Mouse (Mus musculus) G1E-ER4 (cell line): Measurements from ENCODE around the gene Sprr2a2. TPM values are rescaled to one million over a fixed set of nuclear protein-coding genes. Genes with fewer than 3 reads are reported as not detected.
"Not testable (repeated sequence)": the region's sequence is repeated elsewhere in the genome, so short reads cannot be mapped to it uniquely, and the experiment has no call there.

Source experiments
- GATA1 ChIP-seq: IDR thresholded peaks from one replicate; pipeline ENCODE4 v1.8.0; 2012; ENCODE audit warnings: low read length, inconsistent platforms
- polyA plus RNA-seq: library from polyadenylated mRNA; stranded (reverse); fragments of >175 nt; gene quantifications from 2 replicates; pipeline ENCODE4 v1.2.3, GENCODE M21; 2012

Gene Sprr2a2
- polyA plus RNA-seq = not detected in 2 replicates

DNA sequence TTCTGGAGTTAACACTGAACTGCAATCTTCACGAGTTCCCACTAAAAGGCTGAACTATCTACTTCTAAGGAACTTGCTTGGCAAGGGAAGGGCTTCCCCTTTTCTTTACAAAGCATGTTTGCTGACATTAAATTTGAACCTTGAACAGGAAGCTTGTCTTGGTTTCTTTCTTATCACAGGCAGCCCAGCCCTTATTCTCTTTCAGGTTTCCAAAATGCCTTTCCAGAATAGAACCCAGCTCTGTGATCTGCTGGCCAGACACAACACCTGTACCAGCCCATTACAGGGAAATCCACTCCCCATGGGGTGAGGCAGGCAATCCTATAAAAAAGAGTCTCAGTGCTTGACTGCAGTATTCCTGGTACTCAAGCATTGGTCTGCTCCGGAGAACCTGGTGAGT lies at the start of gene Sprr2a2, which contains the start of gene Sprr2a1:
TSS of gene Sprr2a2 (plus strand) at position 352 of the 400 bp plus-strand sequence.
TSS of gene Sprr2a1 (plus strand) at position 231 of the 400 bp plus-strand sequence.
- not testable (repeated sequence) for TF ChIP-seq GATA1

DNA sequence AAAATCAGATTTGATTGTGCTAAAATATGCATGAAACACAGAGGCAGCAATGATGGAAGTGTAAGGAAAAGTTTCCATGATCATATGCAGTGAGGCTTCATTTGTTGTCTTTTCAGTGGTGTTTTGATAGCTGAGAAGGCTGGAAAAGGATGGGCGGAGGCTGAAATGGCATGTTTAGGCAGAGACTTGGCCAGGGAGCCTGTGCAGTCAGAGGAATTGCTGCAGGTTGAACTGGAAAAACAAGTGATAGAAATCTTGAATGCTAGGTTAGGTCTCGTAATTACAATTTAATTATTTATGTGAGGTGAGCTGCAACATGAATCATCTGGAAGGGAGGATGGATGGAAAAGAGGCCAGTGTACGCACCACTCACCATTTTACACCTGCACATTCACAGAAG lies 45.9 kb upstream of the Sprr2a2 start:
- TF ChIP-seq GATA1 = no peak

DNA sequence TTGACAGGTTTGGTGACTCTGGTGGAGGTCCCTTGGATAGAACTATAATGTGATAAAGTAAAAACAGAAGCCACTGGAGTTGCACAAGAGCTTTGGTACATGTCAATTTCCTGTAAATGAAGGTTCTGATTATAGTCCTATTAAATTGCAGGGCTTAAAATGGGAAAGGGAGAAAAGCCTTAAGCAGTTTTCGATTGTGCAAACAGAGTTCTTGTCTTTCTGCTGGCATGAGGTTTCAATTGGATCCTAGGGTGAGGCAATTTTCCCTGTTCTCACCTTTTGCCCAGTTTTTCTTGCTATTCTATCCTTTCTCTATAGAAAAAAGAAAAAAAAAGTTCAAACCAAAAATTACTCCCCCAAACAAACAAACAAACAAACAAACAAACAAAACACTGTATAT lies 38.8 kb upstream of the Sprr2a2 start:
- TF ChIP-seq GATA1 = no peak

DNA sequence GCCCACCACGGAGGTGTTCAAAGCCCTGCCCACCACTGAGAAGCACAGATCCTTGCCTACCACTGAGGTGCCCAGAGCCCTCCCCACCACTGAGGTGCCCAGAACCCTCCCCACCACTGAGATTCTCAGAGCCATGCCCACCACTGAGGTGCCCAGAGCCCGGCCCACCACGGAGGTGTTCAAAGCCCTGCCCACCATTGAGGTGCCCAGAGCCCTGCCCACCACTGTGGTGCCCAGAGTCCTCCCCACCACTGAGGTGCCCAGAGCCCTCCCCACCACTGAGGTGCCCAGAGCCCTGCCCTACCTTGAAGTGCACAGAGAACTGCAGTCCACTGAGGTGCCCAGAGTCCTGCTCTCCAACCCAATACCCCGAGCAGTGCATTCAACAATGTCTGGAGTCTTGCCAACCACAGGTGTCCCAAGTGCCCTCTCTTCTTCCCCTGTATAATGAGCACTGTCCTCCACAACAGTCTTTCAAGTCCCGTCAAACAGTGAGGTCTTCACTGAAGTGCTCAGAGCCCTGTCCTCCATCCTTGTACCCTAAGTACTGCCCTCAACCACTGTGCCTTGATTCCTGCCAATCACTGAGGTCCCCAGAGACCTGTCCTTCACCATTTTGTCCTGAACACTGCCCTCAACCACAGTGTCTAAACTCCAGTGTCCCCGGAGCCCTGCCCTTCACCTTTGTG lies 20.1 kb upstream of the Sprr2a2 start:
- TF ChIP-seq GATA1 = no peak

DNA sequence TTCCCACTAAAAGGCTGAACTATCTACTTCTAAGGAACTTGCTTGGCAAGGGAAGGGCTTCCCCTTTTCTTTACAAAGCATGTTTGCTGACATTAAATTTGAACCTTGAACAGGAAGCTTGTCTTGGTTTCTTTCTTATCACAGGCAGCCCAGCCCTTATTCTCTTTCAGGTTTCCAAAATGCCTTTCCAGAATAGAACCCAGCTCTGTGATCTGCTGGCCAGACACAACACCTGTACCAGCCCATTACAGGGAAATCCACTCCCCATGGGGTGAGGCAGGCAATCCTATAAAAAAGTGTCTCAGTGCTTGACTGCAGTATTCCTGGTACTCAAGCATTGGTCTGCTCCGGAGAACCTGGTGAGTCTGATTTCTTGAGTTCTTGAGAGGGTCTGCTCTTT lies 69.4 kb downstream of the Sprr2a2 start, which contains the start of gene Sprr2a3:
TSS of gene Sprr2a3 (plus strand) at position 317 of the 400 bp plus-strand sequence.
- TF ChIP-seq GATA1 = not testable (repeated sequence)

Other genes starting within 250 kb of the Sprr2a2 start
- gene Pglyrp3, start 201.3 kb upstream of the Sprr2a2 start, polyA plus RNA-seq = not detected in 2 replicates
- not detected in 2 replicates for gene Lor, start 132.8 kb upstream of the Sprr2a2 start, polyA plus RNA-seq
- gene Prr9, start 92.0 kb upstream of the Sprr2a2 start, polyA plus RNA-seq = not detected in 2 replicates
- not detected in 2 replicates for gene Lelp1, start 73.2 kb upstream of the Sprr2a2 start, polyA plus RNA-seq
- gene Sprr2a1, start 121 bp upstream of the Sprr2a2 start, polyA plus RNA-seq = not detected in 2 replicates
- gene Sprr2a3, start 69.5 kb downstream of the Sprr2a2 start, polyA plus RNA-seq = not detected in 2 replicates
- gene Sprr2b, start 100.7 kb downstream of the Sprr2a2 start, polyA plus RNA-seq = not detected in 2 replicates
- not detected in 2 replicates for gene Sprr2d, start 123.2 kb downstream of the Sprr2a2 start, polyA plus RNA-seq
- gene Sprr2e, start 136.2 kb downstream of the Sprr2a2 start, polyA plus RNA-seq = not detected in 2 replicates
- not detected in 2 replicates for gene Sprr2f, start 149.3 kb downstream of the Sprr2a2 start, polyA plus RNA-seq
- not detected in 2 replicates for gene Sprr2h, start 169.8 kb downstream of the Sprr2a2 start, polyA plus RNA-seq
- not detected in 2 replicates for gene Sprr2i, start 192.1 kb downstream of the Sprr2a2 start, polyA plus RNA-seq
- not detected in 2 replicates for gene Sprr2j-ps, start 202.2 kb downstream of the Sprr2a2 start, polyA plus RNA-seq
- 12.8 and 15.9 TPM in 2 replicates for gene Gm9774, start 213.5 kb downstream of the Sprr2a2 start, polyA plus RNA-seq
- gene Sprr2k, start 216.7 kb downstream of the Sprr2a2 start, polyA plus RNA-seq = not detected in 2 replicates
- not detected in 2 replicates for gene Sprr1b, start 222.9 kb downstream of the Sprr2a2 start, polyA plus RNA-seq
- not detected in 2 replicates for gene Sprr3, start 242.8 kb downstream of the Sprr2a2 start, polyA plus RNA-seq